Comparison of ENCODE assay signal across 16 mouse cellular contexts in the genomic region with DNA sequence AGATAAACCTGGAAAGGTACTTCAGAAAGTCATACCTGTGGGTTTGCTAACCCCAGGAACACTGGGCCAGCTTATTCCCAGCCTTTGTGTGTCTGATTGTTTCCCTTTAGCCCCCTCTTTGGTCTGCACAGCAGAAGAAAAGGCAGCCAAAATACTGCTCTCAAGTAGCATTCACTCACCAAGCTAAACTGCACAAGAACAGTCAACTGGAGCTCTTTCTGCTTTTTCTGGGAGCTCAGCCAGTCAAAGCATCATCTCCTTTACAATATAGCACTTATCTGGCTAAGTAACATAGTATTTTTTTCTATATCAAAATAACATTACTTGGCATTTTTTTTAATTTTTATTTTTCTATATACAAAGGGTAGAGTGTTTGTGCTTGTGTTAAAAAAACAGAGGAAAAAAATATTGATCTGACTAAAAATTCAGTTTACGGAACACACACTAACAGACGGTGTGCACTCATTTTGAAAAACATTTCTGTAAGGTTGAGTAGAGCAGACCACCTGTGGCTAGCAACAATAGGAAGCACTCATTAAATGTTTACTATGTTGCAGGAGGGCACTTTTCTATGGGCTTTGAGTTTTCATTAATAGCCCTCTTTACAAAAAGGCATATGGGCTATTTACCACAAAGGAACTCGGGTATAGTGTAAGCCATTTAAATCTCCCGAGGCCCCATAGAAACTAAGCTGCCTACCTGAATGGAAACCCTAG.
DNase-seq lines count a peak whose midpoint lies in the region; ATAC-seq and TF ChIP-seq lines count a peak whose summit lies in the region.
"Had no signal": no experiment of that assay in that cellular context is flagged by ENCODE, and none has a peak within 500 bp of the region (broad histone marks: within the 10 kb centered on the region; RNA-seq: fewer than 3 reads in every experiment).

No protein-coding gene starts in this region.

- no peaks in the 10 kb centered on the region for H3K27me3 ChIP-seq in kidney, embryonic 15.5 days
- H3K27me3 ChIP-seq in limb, embryonic 14.5 days (ENCODE audit: control insufficient read depth, insufficient read depth, low read length) = no peaks in the 10 kb centered on the region
- H3K27me3 ChIP-seq: CH12.LX; liver, embryonic 13.5 days had no signal

- H3K36me3 ChIP-seq in kidney, embryonic 15.5 days = no peaks in the 10 kb centered on the region
- no peaks in the 10 kb centered on the region for H3K36me3 ChIP-seq in limb, embryonic 14.5 days (ENCODE audit: control insufficient read depth, insufficient read depth, low read length)
- H3K36me3 ChIP-seq: heart, embryonic 12.5 days; hindbrain, embryonic 10.5 days; liver, embryonic 13.5 days had no signal

- H3K27ac ChIP-seq in kidney, embryonic 15.5 days = peak overlapping the region; percentile 43; the same call in 1 of the 2 replicates
- peak overlapping the region; percentile 66; the same call in 1 of the 2 replicates for H3K27ac ChIP-seq in limb, embryonic 14.5 days (replicated peaks; ENCODE audit: low read depth, low read length)
- H3K27ac ChIP-seq: hindbrain, embryonic 10.5 days; liver, embryonic 13.5 days had no signal

- H3K4me3 ChIP-seq in kidney, embryonic 15.5 days (replicated peaks) = no peak overlapping the region
- H3K4me3 ChIP-seq in limb, embryonic 14.5 days (replicated peaks; ENCODE audit: low read length) = no peak overlapping the region
- H3K4me3 ChIP-seq: heart, embryonic 12.5 days; hindbrain, embryonic 10.5 days; liver, embryonic 13.5 days had no signal

- H3K4me2 ChIP-seq in kidney, embryonic 15.5 days = no peak overlapping the region
- H3K4me2 ChIP-seq in limb, embryonic 14.5 days (replicated peaks; ENCODE audit: low read depth, low read length, severe bottlenecking) = no peak overlapping the region
- H3K4me2 ChIP-seq: heart, embryonic 12.5 days; liver, embryonic 13.5 days had no signal

- no peak for DNase-seq in kidney, adult 11 months
- DNase-seq in R1 (ENCODE audit: low read depth, low spot score) (peak; percentile 9), adipocyte (ENCODE audit: low spot score) (peak; percentile 46)
- DNase-seq in limb, embryonic 14.5 days (ENCODE audit: low spot score) = peak; percentile 55
- no peak for DNase-seq in embryo, embryonic 11 days
- no peak for DNase-seq in layer of hippocampus, postnatal 25 days (ENCODE audit: extremely low spot score in 1 of 2, low spot score in 1 of 2)
- no peak for DNase-seq in spleen, postnatal 4 days (ENCODE audit: low spot score in 2 of 2)
- DNase-seq: cerebellum, adult 18-20 months; kidney, adult 2 months; liver, embryonic 13.5 days; lung, postnatal 10 days; thymus, postnatal 36 days had no signal

- H3K9ac ChIP-seq in kidney, embryonic 15.5 days = no peak overlapping the region
- H3K9ac ChIP-seq in limb, embryonic 14.5 days (ENCODE audit: low read depth, low read length, severe bottlenecking) = no peak overlapping the region
- H3K9ac ChIP-seq: heart, embryonic 12.5 days; liver, embryonic 13.5 days had no signal

- no peaks in the 10 kb centered on the region for H3K9me3 ChIP-seq in kidney, embryonic 15.5 days (replicated peaks)
- no peaks in the 10 kb centered on the region for H3K9me3 ChIP-seq in limb, embryonic 14.5 days (ENCODE audit: control insufficient read depth, low read length)
- H3K9me3 ChIP-seq: heart, embryonic 12.5 days; hindbrain, embryonic 10.5 days; liver, embryonic 13.5 days had no signal

- ATAC-seq in kidney, embryonic 15.5 days (replicated peaks; ENCODE audit: low FRiP score) = no peak
- no peak for ATAC-seq in limb, embryonic 14.5 days (ENCODE audit: low FRiP score, low read depth)

- TF ChIP-seq POLR2A in limb, embryonic 14.5 days (IDR thresholded peaks at IDR 0.05; ENCODE audit: borderline replicate concordance, extremely low read depth, insufficient read depth, insufficient read length) = no peak

- no peaks in the 10 kb centered on the region for H3K4me1 ChIP-seq in kidney, embryonic 15.5 days
- H3K4me1 ChIP-seq in limb, embryonic 14.5 days (ENCODE audit: control insufficient read depth, insufficient read depth, low read length) = no peaks in the 10 kb centered on the region; the same call in none of the 2 replicates
- H3K4me1 ChIP-seq: hindbrain, embryonic 10.5 days; liver, embryonic 13.5 days had no signal

- WGBS in kidney, embryonic 15.5 days = 81% methylated on average over 4 of the region's 4 CpGs
- 42% methylated on average over 4 of the region's 4 CpGs for WGBS in limb, embryonic 14.5 days

Comparison
In these comparisons a context has a peak if more than half of its experiments do, and no peak if none do; other contexts are left out.
1. DNase-seq: peak in R1 (single experiment), adipocyte (single experiment) and limb, embryonic 14.5 days (single experiment); none in kidney, adult 11 months (single experiment), embryo, embryonic 11 days (single experiment), layer of hippocampus, postnatal 25 days (0 of 2) and spleen, postnatal 4 days (0 of 2).